Mouse (Mus musculus) embryonic facial prominence, embryonic 15.5 days (tissue): ENCODE data around the gene Fam151a. TPM values are rescaled to one million over a fixed set of nuclear protein-coding genes. Genes with fewer than 3 reads are reported as not detected.
"Not testable (repeated sequence)": the region's sequence is repeated elsewhere in the genome, so short reads cannot be mapped to it uniquely, and the experiment has no call there.

Experiments used
- ATAC-seq: fragments of 200-750 bp; cut with Nextera tagmentation; 2 replicates; pipeline ENCODE4 v1.8.0; 2017; ENCODE audit warnings: low read depth, moderate TSS enrichment; ENCODE audit not compliant: insufficient number of reproducible peaks, low FRiP score, low TSS enrichment
- H3K27ac ChIP-seq: fragments of 300-500 bp; sonication (generic); replicated peaks from 2 replicates; pipeline ENCODE4 v1.5.1; 2015; ENCODE audit warnings: mild to moderate bottlenecking, inconsistent platforms
- H3K27me3 ChIP-seq: fragments of 300-500 bp; sonication (generic); 2 replicates; pipeline ENCODE4 v1.6.1; 2015; ENCODE audit warnings: inconsistent platforms
- H3K36me3 ChIP-seq: fragments of 300-500 bp; sonication (generic); 2 replicates; pipeline ENCODE4 v1.6.1; 2015; ENCODE audit warnings: mild to moderate bottlenecking, inconsistent platforms
- H3K4me1 ChIP-seq: fragments of 300-500 bp; sonication (generic); 2 replicates; pipeline ENCODE4 v1.6.1; 2015; ENCODE audit warnings: inconsistent platforms
- H3K4me2 ChIP-seq: fragments of 300-500 bp; sonication (generic); replicated peaks from 2 replicates; pipeline ENCODE4 v1.6.1; 2015; ENCODE audit warnings: mild to moderate bottlenecking, inconsistent platforms
- H3K4me3 ChIP-seq: fragments of 300-500 bp; sonication (generic); replicated peaks from 2 replicates; pipeline ENCODE4 v1.5.1; 2015; ENCODE audit warnings: mild to moderate bottlenecking, inconsistent platforms
- H3K9ac ChIP-seq: fragments of 300-500 bp; sonication (generic); 2 replicates; pipeline ENCODE4 v1.6.1; 2015; ENCODE audit warnings: inconsistent platforms
- H3K9me3 ChIP-seq: fragments of 300-500 bp; sonication (generic); replicated peaks from 2 replicates; pipeline ENCODE4 v1.6.1; 2016; ENCODE audit warnings: inconsistent platforms
- whole genome bisulfite sequencing: fragments of 180-500 bp; shearing (Covaris S2); methylation state at CpG from one replicate; pipeline ENCODE4 v1.1.7; 2015; 5-methylcytosine and 5-hydroxymethylcytosine counted together
- polyA plus RNA-seq: library from polyadenylated mRNA; unstranded; fragments of >200 nt; fragmentation: Nextera tagmentation; extraction: Ambion mirVana; gene quantifications from 2 replicates; pipeline ENCODE4 v1.2.1, GENCODE M21; 2015

The Fam151a gene
- polyA plus RNA-seq, 1 experiment from 2014 or later, result 0.33 TPM

- H3K27me3 ChIP-seq, result no peaks in the 10 kb centered on the region
- no peak overlapping the region for H3K27ac ChIP-seq
- no peak for ATAC-seq
- H3K4me3 ChIP-seq, result no peak overlapping the region
- H3K4me1 ChIP-seq, result no peaks in the 10 kb centered on the region
- no peak overlapping the region for H3K9ac ChIP-seq
- 74% methylated on average over 4 of the region's 4 CpGs for WGBS
- no peak overlapping the region for H3K4me2 ChIP-seq
- no peaks in the 10 kb centered on the region for H3K36me3 ChIP-seq
- no peaks in the 10 kb centered on the region for H3K9me3 ChIP-seq
These were observed 13.1 kb upstream of the Fam151a start for GRCm38 (mm10) chr4:106720631-106721030.

DNA sequence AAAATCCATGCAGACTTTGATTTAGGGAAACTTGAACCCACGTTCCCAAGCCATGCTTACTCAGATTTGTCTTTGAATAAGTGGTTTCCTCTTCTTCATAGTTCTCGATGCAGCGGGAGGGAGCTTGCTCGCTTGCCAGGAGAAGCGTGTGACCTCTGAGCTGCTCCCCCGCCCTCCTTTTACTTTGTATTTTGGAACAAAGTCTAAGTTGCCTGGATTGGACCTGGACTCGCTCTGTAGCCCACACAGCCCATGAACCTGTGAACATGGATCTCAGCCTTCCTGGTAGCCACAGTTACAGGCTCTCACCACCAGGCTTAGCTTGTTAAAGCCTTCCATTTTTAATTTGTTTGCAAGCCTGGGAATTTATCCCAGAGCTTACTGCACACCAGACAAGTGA lies 2.9 kb upstream of the Fam151a start, which contains the start of gene Mroh7:
Mroh7 (minus strand) TSS at position 112 of the 400 bp plus-strand sequence.
- Histone ChIP-seq H3K4me2 (no peak within 1 kb of the TSS), H3K4me3 (no peak within 1 kb of the TSS), H3K4me1 (no peaks in the 10 kb centered on the region), H3K27ac (no peak within 1 kb of the TSS), H3K9me3 (no peaks in the 10 kb centered on the region), H3K9ac (no peak within 1 kb of the TSS), H3K27me3 (no peaks in the 10 kb centered on the region), H3K36me3 (no peaks in the 10 kb centered on the region)
- WGBS, result 79% methylated on average over 7 of the region's 7 CpGs
- ATAC-seq, result no peak

GRCm38 (mm10) chr4:106736884-106737283 lies 3.2 kb downstream of the Fam151a start:
- not testable (repeated sequence) for ATAC-seq, H3K9me3 ChIP-seq, H3K4me1 ChIP-seq, H3K27ac ChIP-seq, H3K4me3 ChIP-seq, H3K4me2 ChIP-seq, H3K27me3 ChIP-seq, H3K9ac ChIP-seq, H3K36me3 ChIP-seq
- 54% methylated on average over 1 of the region's 1 CpGs for WGBS

DNA sequence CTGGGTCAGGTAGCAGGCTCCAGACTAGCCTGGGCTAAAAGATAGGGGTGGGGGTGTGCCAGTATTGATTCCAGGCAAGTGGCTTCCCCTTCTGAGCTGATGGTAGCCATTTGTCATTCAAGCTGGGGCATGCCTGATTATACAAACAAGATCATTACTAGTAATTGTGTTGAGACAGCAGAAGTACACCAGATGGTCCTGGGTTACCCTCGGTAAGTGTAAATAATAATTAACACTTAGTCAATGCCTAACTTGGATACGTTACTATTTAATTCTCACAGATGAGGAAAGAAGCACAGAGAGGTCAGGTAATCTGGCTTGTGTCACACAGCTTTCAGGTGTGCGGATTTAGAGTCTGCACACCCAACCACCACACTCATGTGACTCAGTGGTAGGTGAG lies 4.2 kb downstream of the Fam151a start:
- ATAC-seq, result no peak; the same call in 1 of the 2 replicates
- Histone ChIP-seq H3K4me3 (no peak overlapping the region), H3K27ac (no peak overlapping the region), H3K9ac (no peak overlapping the region), H3K27me3 (no peaks in the 10 kb centered on the region), H3K36me3 (no peaks in the 10 kb centered on the region), H3K9me3 (no peaks in the 10 kb centered on the region), H3K4me2 (no peak overlapping the region), H3K4me1 (no peaks in the 10 kb centered on the region)
- 61% methylated on average over 3 of the region's 3 CpGs for WGBS

DNA sequence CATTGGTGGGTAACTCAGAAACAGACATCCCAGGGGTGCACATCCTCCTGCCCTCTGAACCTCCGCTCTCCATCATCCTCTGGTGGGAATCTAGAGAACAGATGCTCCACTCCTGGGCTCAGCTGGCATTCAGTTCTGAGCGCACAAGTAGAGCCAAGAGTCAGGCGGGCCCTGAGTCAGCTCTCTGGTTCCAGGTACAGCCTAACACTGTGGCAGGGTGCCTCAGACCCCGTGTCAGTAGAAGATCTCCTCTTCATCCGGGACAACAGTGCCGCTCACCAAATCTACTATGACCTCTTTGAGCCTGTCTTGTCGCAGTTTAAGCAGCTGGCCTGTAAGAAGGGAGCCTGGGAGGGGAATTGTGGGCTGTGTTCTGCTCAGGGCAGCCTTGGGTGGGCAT lies 12.2 kb downstream of the Fam151a start:
- H3K9me3 ChIP-seq, result no peaks in the 10 kb centered on the region
- H3K4me1 ChIP-seq, result peaks cover 4% of the 10 kb centered on the region; the same call in 1 of the 2 replicates
- H3K4me3 ChIP-seq, result no peak overlapping the region
- whole genome bisulfite sequencing, result 76% methylated on average over 7 of the region's 7 CpGs
- H3K27me3 ChIP-seq, result no peaks in the 10 kb centered on the region
- no peak for ATAC-seq
- H3K27ac ChIP-seq, result no peak overlapping the region
- H3K36me3 ChIP-seq, result no peaks in the 10 kb centered on the region
- H3K4me2 ChIP-seq, result no peak overlapping the region
- H3K9ac ChIP-seq, result no peak overlapping the region

- Histone ChIP-seq H3K4me3 (no peak overlapping the region), H3K9ac (no peak overlapping the region), H3K4me1 (peaks cover 4% of the 10 kb centered on the region; the same call in 1 of the 2 replicates), H3K27ac (no peak overlapping the region), H3K4me2 (no peak overlapping the region), H3K36me3 (no peaks in the 10 kb centered on the region), H3K9me3 (no peaks in the 10 kb centered on the region), H3K27me3 (no peaks in the 10 kb centered on the region)
- 82% methylated on average over 1 of the region's 1 CpGs for WGBS
- no peak for ATAC-seq
These were observed 13.4 kb downstream of the Fam151a start for GRCm38 (mm10) chr4:106747001-106747580.

DNA sequence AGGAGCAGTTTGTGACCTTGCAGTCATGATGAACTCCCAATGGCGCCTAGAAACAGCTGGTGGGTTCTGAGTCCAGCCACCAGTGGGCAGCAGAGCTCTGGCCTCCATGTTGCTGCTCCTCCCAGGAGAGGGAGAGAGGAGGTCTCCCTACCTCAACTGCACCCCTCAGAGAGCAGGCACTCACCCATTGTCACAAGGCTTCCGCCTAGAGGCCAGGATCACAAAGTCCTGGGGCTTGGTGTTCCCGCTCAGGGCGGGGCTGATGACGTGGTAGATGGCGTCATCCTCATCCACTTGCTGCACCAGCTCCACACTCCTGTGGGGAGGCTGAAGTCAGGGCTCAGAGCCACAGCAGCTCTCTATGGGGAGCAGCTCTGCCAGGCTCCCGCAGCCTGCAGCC lies 16.0 kb downstream of the Fam151a start:
- peak; percentile 73 for ATAC-seq
- H3K27ac ChIP-seq, result 0 out of 2 replicates have a peak overlapping the region, but pooled peaks have one; percentile 3
- H3K4me1 ChIP-seq, result peaks cover 4% of the 10 kb centered on the region; the same call in 1 of the 2 replicates
- peak overlapping the region; percentile 29 for H3K4me2 ChIP-seq
- H3K9ac ChIP-seq, result no peak overlapping the region
- 9% methylated on average over 7 of the region's 7 CpGs for WGBS
- H3K27me3 ChIP-seq, result no peaks in the 10 kb centered on the region
- H3K36me3 ChIP-seq, result no peaks in the 10 kb centered on the region
- no peaks in the 10 kb centered on the region for H3K9me3 ChIP-seq
- H3K4me3 ChIP-seq, result peak overlapping the region; percentile 16; the same call in 1 of the 2 replicates

DNA sequence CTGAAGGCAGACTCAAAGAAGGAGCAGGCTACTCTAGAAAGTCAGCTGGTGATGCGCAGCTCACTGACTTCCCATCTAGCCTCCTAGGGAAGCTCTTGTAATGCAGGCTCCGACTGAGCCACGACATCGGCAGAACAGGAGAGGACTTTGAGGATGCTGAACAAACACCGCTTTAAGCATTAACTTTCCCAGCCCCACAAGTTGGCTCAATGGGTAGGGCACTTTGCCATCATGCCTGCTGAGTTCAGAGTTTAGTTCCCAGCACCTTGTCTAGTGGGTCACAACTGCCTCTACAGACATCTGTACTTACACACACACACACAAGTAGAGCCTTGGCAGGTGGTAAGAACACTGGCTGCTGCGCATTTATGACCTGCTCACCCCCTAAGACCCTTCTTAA lies 18.0 kb downstream of the Fam151a start:
- Histone ChIP-seq H3K9ac (no peak overlapping the region), H3K36me3 (no peaks in the 10 kb centered on the region), H3K27me3 (no peaks in the 10 kb centered on the region), H3K4me1 (peaks cover 4% of the 10 kb centered on the region; the same call in 1 of the 2 replicates), H3K27ac (no peak overlapping the region), H3K4me3 (no peak overlapping the region), H3K4me2 (no peak overlapping the region), H3K9me3 (no peaks in the 10 kb centered on the region)
- WGBS, result 91% methylated on average over 6 of the region's 6 CpGs
- no peak for ATAC-seq

DNA sequence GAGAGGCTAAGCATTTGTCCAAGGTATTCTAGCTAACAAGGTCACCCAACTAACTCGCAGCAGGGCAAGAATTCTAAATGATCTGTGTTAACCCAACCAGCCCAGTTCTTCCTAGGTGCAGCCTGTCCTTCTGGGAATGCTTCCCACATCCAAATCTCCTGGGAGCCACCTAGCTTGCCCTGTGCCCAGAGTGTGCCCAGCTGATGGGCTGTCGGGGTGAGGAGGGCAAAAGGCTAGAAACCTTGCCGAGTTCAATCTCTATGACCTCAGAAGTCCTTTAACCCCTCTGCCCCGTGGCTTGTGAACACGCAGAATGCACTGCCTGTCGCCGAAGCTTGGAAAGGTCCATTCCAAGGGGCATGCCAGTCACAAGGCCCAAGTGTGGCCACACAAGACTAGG lies 30.5 kb downstream of the Fam151a start:
- no peak overlapping the region for H3K4me3 ChIP-seq
- no peak overlapping the region for H3K4me2 ChIP-seq
- no peaks in the 10 kb centered on the region for H3K27me3 ChIP-seq
- 74% methylated on average over 7 of the region's 7 CpGs for WGBS
- no peaks in the 10 kb centered on the region for H3K9me3 ChIP-seq
- no peaks in the 10 kb centered on the region for H3K4me1 ChIP-seq
- no peak for ATAC-seq
- H3K9ac ChIP-seq, result no peak overlapping the region
- no peak overlapping the region for H3K27ac ChIP-seq
- H3K36me3 ChIP-seq, result no peaks in the 10 kb centered on the region

- Histone ChIP-seq H3K4me1 (no peaks in the 10 kb centered on the region), H3K9ac (no peak overlapping the region), H3K36me3 (no peaks in the 10 kb centered on the region), H3K9me3 (no peaks in the 10 kb centered on the region), H3K27me3 (no peaks in the 10 kb centered on the region), H3K27ac (no peak overlapping the region), H3K4me3 (no peak overlapping the region), H3K4me2 (no peak overlapping the region)
- ATAC-seq, result no peak
- WGBS, result 42% methylated on average over 2 of the region's 2 CpGs
These were observed 35.6 kb downstream of the Fam151a start for GRCm38 (mm10) chr4:106769306-106769705.

DNA sequence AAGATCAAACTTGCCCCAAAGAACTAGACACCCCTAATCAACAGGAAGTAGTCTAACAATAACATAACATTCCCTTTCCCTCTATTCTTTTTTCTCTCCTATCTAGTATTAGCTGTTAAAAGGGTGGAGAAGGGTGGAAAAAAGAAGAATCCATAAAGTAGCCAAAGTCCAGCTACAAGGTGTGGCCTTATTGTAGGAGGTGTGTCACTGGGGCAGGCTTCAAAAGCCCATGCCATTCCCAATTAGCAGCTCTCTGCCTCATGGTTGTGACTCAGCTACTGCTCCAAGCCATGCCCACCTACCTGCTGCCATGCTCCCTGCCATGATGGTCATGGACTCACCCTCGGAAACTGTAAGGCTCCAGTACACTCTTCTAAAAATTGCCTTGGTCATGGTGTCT lies 38.9 kb downstream of the Fam151a start:
- ATAC-seq, result no peak
- H3K4me1 ChIP-seq, result peaks cover 6% of the 10 kb centered on the region; the same call in 1 of the 2 replicates
- H3K9me3 ChIP-seq, result no peaks in the 10 kb centered on the region
- H3K4me3 ChIP-seq, result no peak overlapping the region
- H3K27me3 ChIP-seq, result no peaks in the 10 kb centered on the region
- WGBS, result 88% methylated on average over 1 of the region's 1 CpGs
- H3K36me3 ChIP-seq, result no peaks in the 10 kb centered on the region
- no peak overlapping the region for H3K27ac ChIP-seq
- no peak overlapping the region for H3K9ac ChIP-seq
- no peak overlapping the region for H3K4me2 ChIP-seq

GRCm38 (mm10) chr4:106775767-106776166 lies 42.1 kb downstream of the Fam151a start:
- not testable (repeated sequence) for H3K9me3 ChIP-seq, H3K36me3 ChIP-seq, H3K4me2 ChIP-seq, H3K9ac ChIP-seq, H3K27ac ChIP-seq, ATAC-seq, H3K27me3 ChIP-seq, H3K4me3 ChIP-seq
- H3K4me1 ChIP-seq, result peaks cover 33% of the 10 kb centered on the region
- 87% methylated on average over 6 of the region's 6 CpGs for WGBS
